ENCODE assay signal across 18 mouse cellular contexts in genomic region chr4:96725415-96726055, GRCm38 (mm10). TPM values are rescaled to one million over a fixed set of nuclear protein-coding genes. Genes with fewer than 3 reads are reported as not detected.
DNase-seq lines count a peak whose midpoint lies in the region; ATAC-seq and TF ChIP-seq lines count a peak whose summit lies in the region.
"Had no signal": no experiment of that assay in that cellular context is flagged by ENCODE, and none has a peak within 500 bp of the region (broad histone marks: within the 10 kb centered on the region; RNA-seq: fewer than 3 reads in every experiment).

No protein-coding gene starts in this region.

- H3K9me3 ChIP-seq in lung, embryonic 14.5 days (ENCODE audit: low read depth, low read length) = no peaks in the 10 kb centered on the region
- H3K9me3 ChIP-seq: midbrain, embryonic 15.5 days; neural tube, embryonic 12.5 days had no signal

- H3K4me2 ChIP-seq in lung, embryonic 14.5 days = no peak overlapping the region
- H3K4me2 ChIP-seq: midbrain, embryonic 15.5 days; neural tube, embryonic 12.5 days had no signal

- intact Hi-C loops in gastrocnemius, adult 2 months (cut with DNase I) = no loop called here

- peak overlapping the region; percentile 24; the same call in 1 of the 2 replicates for H3K27ac ChIP-seq in gastrocnemius, adult 2 months
- H3K27ac ChIP-seq in lung, embryonic 14.5 days (ENCODE audit: low read depth) = no peak overlapping the region
- H3K27ac ChIP-seq: heart, adult 2 months; midbrain, embryonic 15.5 days; neural tube, embryonic 12.5 days had no signal

- ATAC-seq in lung, embryonic 14.5 days (ENCODE audit: insufficient read depth) = no peak
- ATAC-seq: midbrain, embryonic 15.5 days had no signal

- 53% methylated on average over 5 of the region's 5 CpGs for WGBS in lung, embryonic 14.5 days

- H3K4me3 ChIP-seq in gastrocnemius, adult 2 months = no peak overlapping the region
- no peak overlapping the region for H3K4me3 ChIP-seq in lung, embryonic 14.5 days (ENCODE audit: low read depth, low read length)
- H3K4me3 ChIP-seq: heart, adult 2 months; midbrain, embryonic 15.5 days; neural tube, embryonic 12.5 days had no signal

- TF ChIP-seq CTCF in gastrocnemius, adult 2 months (IDR thresholded peaks at IDR 0.05) = no peak
- TF ChIP-seq CTCF in lung, embryonic 14.5 days (IDR thresholded peaks at IDR 0.05; ENCODE audit: low read depth) = no peak

- H3K4me1 ChIP-seq in lung, embryonic 14.5 days (ENCODE audit: insufficient read depth) = no peaks in the 10 kb centered on the region
- H3K4me1 ChIP-seq: midbrain, embryonic 15.5 days; neural tube, embryonic 12.5 days had no signal

- no peak for DNase-seq in gastrocnemius, adult 2 months
- DNase-seq in gastrocnemius, adult 8-10 months (ENCODE audit: low spot score in 2 of 2) = no peak
- DNase-seq in right cerebral cortex, adult 18-20 months = peak; percentile 17
- no peak for DNase-seq in right cerebral cortex, postnatal 25 days
- DNase-seq in lung, embryonic 14.5 days = peak; percentile 5
- DNase-seq in yolk sac, embryonic 10.5 days (ENCODE audit: low spot score) = peak; percentile 5
- DNase-seq in urinary bladder, postnatal 4 days (ENCODE audit: low spot score in 2 of 2) = no peak
- DNase-seq in spleen, postnatal 36 days (ENCODE audit: low spot score in 2 of 2) = no peak
- DNase-seq: cerebellum, adult 8-10 months; heart, adult 2 months; heart, postnatal 14 days had no signal

- no peaks in the 10 kb centered on the region for H3K36me3 ChIP-seq in lung, embryonic 14.5 days (ENCODE audit: insufficient read depth)
- H3K36me3 ChIP-seq: midbrain, embryonic 15.5 days; neural tube, embryonic 12.5 days had no signal

- no peak overlapping the region for H3K9ac ChIP-seq in lung, embryonic 14.5 days
- H3K9ac ChIP-seq: midbrain, embryonic 15.5 days; neural tube, embryonic 12.5 days had no signal

- no peaks in the 10 kb centered on the region for H3K27me3 ChIP-seq in lung, embryonic 14.5 days (ENCODE audit: insufficient read depth, low read length)
- H3K27me3 ChIP-seq: midbrain, embryonic 15.5 days; neural tube, embryonic 12.5 days had no signal

RNA-seq across cellular contexts. Expression of gene Gm12695, which starts 59.5 kb away (rescaled TPM):
- total RNA-seq in gastrocnemius, adult 2 months (2021) = not detected
- total RNA-seq in gastrocnemius, adult 8-10 months (2022) = not detected
- not detected in 2 replicates for polyA plus RNA-seq in lung, embryonic 14.5 days (2014; fragmentation: Nextera tagmentation; extraction: Ambion mirVana)
- total RNA-seq: ES-E14; heart, adult 2 months; heart, postnatal 14 days; liver, adult 2 months had no signal
- polyA plus RNA-seq: C2C12; frontal cortex, adult 2 months; liver, adult 2 months; midbrain, embryonic 15.5 days; neural tube, embryonic 12.5 days; spleen, adult 2 months had no signal

Comparison
In these comparisons a context has a peak if more than half of its experiments do, and no peak if none do; other contexts are left out.
1. DNase-seq: peak in right cerebral cortex, adult 18-20 months (single experiment), lung, embryonic 14.5 days (single experiment) and yolk sac, embryonic 10.5 days (single experiment); none in gastrocnemius, adult 2 months (single experiment), gastrocnemius, adult 8-10 months (0 of 2), right cerebral cortex, postnatal 25 days (single experiment), urinary bladder, postnatal 4 days (0 of 2) and spleen, postnatal 36 days (0 of 2).